Mouse (Mus musculus) liver, adult 2 months (tissue): Measurements from ENCODE around the gene Mogat2. TPM values are rescaled to one million over a fixed set of nuclear protein-coding genes. Genes with fewer than 3 reads are reported as not detected.

Source experiments
- DNase-seq: peaks from one replicate; pipeline ENCODE4 v3.0.0-alpha.2; 2011; ENCODE audit warnings: low read depth, low spot score; ENCODE audit errors: extremely low read depth
- H3K27ac ChIP-seq: fragments of 200-500 bp; replicated peaks from 2 replicates; pipeline ENCODE4 v1.5.1; 2012; ENCODE audit warnings: low read depth, mild to moderate bottlenecking, control low read depth, inconsistent platforms, low read length; ENCODE audit not compliant: insufficient read depth
- H3K27me3 ChIP-seq: fragments of 200-500 bp; 2 replicates; pipeline ENCODE4 v1.6.1; 2012; ENCODE audit warnings: mild to moderate bottlenecking, moderate library complexity, low read length, inconsistent platforms; ENCODE audit not compliant: control insufficient read depth, insufficient read depth
- H3K36me3 ChIP-seq: fragments of 200-500 bp; 2 replicates; pipeline ENCODE4 v1.6.1; 2012; ENCODE audit warnings: low read length, inconsistent platforms; ENCODE audit not compliant: control insufficient read depth, insufficient read depth
- H3K4me1 ChIP-seq: fragments of 200-500 bp; 2 replicates; pipeline ENCODE4 v1.6.1; 2011; ENCODE audit warnings: low read length; ENCODE audit not compliant: control insufficient read depth, insufficient read depth
- H3K4me3 ChIP-seq: fragments of 200-500 bp; 2 replicates; pipeline ENCODE4 v1.5.1; 2011; ENCODE audit warnings: low read depth, mild to moderate bottlenecking, control low read depth, low read length, moderate library complexity; ENCODE audit not compliant: insufficient read depth
- H3K79me2 ChIP-seq: fragments of 200-500 bp; 2 replicates; pipeline ENCODE4 v1.6.1; 2012; ENCODE audit warnings: inconsistent platforms, mild to moderate bottlenecking, low read length, moderate library complexity; ENCODE audit not compliant: control insufficient read depth, insufficient read depth
- H3K9ac ChIP-seq: fragments of 200-500 bp; 2 replicates; pipeline ENCODE4 v1.6.1; 2012; ENCODE audit warnings: low read depth, mild to moderate bottlenecking, control low read depth, inconsistent platforms, low read length
- CTCF ChIP-seq: fragments of 200-500 bp; IDR thresholded peaks from 2 replicates; pipeline ENCODE4 v1.5.1; 2011; ENCODE audit warnings: low read depth, low read length, control low read depth
- POLR2A ChIP-seq: fragments of 200-500 bp; IDR thresholded peaks from 2 replicates; pipeline ENCODE4 v1.6.1; 2011; ENCODE audit warnings: low read length, control low read depth; ENCODE audit not compliant: insufficient read depth; ENCODE audit errors: extremely low read depth
- WGBS: fragments of 180-500 bp; shearing (Covaris S2); methylation state at CpG from one replicate; pipeline ENCODE4 v1.1.7; 2018; 5-methylcytosine and 5-hydroxymethylcytosine counted together
- polyA plus RNA-seq: library from polyadenylated mRNA; depleted of rRNA; stranded (reverse); fragments of >200 nt; gene quantifications from 2 replicates; pipeline ENCODE4 v1.2.3, GENCODE M21; 2012
- total RNA-seq: library from RNA; depleted of rRNA; stranded (reverse); fragments of >200 nt; gene quantifications from 2 replicates; pipeline ENCODE4 v1.2.3, GENCODE M21; 2014

Mogat2 gene
- total and polyA plus RNA-seq, 2 experiments: 0.22 to 0.74 TPM

- no peak overlapping the region for H3K4me3 ChIP-seq
- WGBS: 30% methylated on average over 6 of the region's 6 CpGs
- TF ChIP-seq CTCF (no peak), POLR2A (no peak)
- no peaks in the 10 kb centered on the region for H3K27me3 ChIP-seq
- H3K36me3 ChIP-seq: no peaks in the 10 kb centered on the region
- peak overlapping the region; percentile 97 for H3K27ac ChIP-seq
- no peaks in the 10 kb centered on the region for H3K79me2 ChIP-seq
- peak overlapping the region; percentile 69 for H3K9ac ChIP-seq
- peak; percentile 97 for DNase-seq
- peaks cover 40% of the 10 kb centered on the region for H3K4me1 ChIP-seq
Observed at GRCm38 (mm10) chr7:99225421-99225820, 13.0 kb downstream of the Mogat2 start.

- TF ChIP-seq POLR2A (no peak), CTCF (no peak; the same call in 1 of the 2 replicates)
- DNase-seq: peak; percentile 99
- H3K27ac ChIP-seq: peak overlapping the region; percentile 97
- no peaks in the 10 kb centered on the region for H3K27me3 ChIP-seq
- peak overlapping the region; percentile 69 for H3K9ac ChIP-seq
- 17% methylated on average over 1 of the region's 1 CpGs for WGBS
- H3K4me3 ChIP-seq: no peak overlapping the region
- H3K36me3 ChIP-seq: no peaks in the 10 kb centered on the region
- H3K79me2 ChIP-seq: no peaks in the 10 kb centered on the region
- H3K4me1 ChIP-seq: peaks cover 35% of the 10 kb centered on the region
Observed at GRCm38 (mm10) chr7:99224648-99225190, 13.7 kb downstream of the Mogat2 start.

GRCm38 (mm10) chr7:99224225-99224624 lies 14.2 kb downstream of the Mogat2 start:
- Histone ChIP-seq H3K4me3 (no peak overlapping the region), H3K27me3 (no peaks in the 10 kb centered on the region), H3K36me3 (no peaks in the 10 kb centered on the region), H3K9ac (peak overlapping the region; percentile 53), H3K79me2 (no peaks in the 10 kb centered on the region), H3K27ac (peak overlapping the region; percentile 94), H3K4me1 (peaks cover 33% of the 10 kb centered on the region)
- WGBS: 28% methylated on average over 7 of the region's 7 CpGs
- peak; percentile 55 for DNase-seq
- peak; percentile 64 for TF ChIP-seq CTCF
- no peak for TF ChIP-seq POLR2A

- 67% methylated on average over 3 of the region's 3 CpGs for WGBS
Observed at GRCm38 (mm10) chr7:99217338-99218074, 20.9 kb downstream of the Mogat2 start.

GRCm38 (mm10) chr7:99215347-99215855 lies 23.0 kb downstream of the Mogat2 start:
- 60% methylated on average over 8 of the region's 8 CpGs for WGBS
- DNase-seq: no peak
- Histone ChIP-seq H3K4me3 (no peak overlapping the region), H3K4me1 (peaks cover 22% of the 10 kb centered on the region), H3K27me3 (no peaks in the 10 kb centered on the region), H3K36me3 (no peaks in the 10 kb centered on the region), H3K9ac (no peak overlapping the region), H3K79me2 (no peaks in the 10 kb centered on the region), H3K27ac (0 out of 2 replicates have a peak overlapping the region, but pooled peaks have one; percentile 7)
- no peak for TF ChIP-seq POLR2A
- TF ChIP-seq CTCF: no peak

More at GRCm38 (mm10) chr7:99217338-99218074, 20.9 kb downstream of the Mogat2 start:
- Histone ChIP-seq H3K79me2 (no peaks in the 10 kb centered on the region), H3K27me3 (no peaks in the 10 kb centered on the region), H3K36me3 (no peaks in the 10 kb centered on the region), H3K9ac (no peak overlapping the region), H3K4me3 (no peak overlapping the region), H3K27ac (peak overlapping the region; percentile 66), H3K4me1 (peaks cover 22% of the 10 kb centered on the region)
- TF ChIP-seq POLR2A (no peak), CTCF (no peak)
- peak; percentile 79 for DNase-seq
